ENCODE assay signal across 17 mouse cellular contexts in the genomic region with DNA sequence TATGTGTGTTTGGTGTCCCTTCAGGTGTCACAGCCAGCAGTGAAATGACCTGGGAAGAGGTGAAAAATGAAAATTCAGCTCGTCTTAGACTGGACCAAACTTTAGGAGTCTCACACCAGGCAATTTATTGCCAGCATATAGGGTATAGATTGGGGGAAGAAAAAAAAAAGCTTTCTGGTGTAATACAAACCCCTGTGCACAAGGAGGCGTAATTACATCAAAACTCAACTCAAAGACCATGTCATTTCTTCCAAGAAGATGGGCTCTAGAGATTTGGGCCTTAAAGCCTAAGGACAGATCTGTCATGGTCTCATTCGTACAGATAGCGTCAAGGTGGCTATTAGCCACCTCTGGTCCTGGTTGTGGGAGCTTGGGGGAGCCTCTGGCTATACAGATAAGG.
DNase-seq lines count a peak whose midpoint lies in the region; ATAC-seq and TF ChIP-seq lines count a peak whose summit lies in the region.
"Had no signal": no experiment of that assay in that cellular context is flagged by ENCODE, and none has a peak within 500 bp of the region (broad histone marks: within the 10 kb centered on the region; RNA-seq: fewer than 3 reads in every experiment).

No protein-coding gene starts in this region.

- H3K4me3 ChIP-seq in heart, embryonic 10.5 days, result no peak overlapping the region
- no peak overlapping the region for H3K4me3 ChIP-seq in liver, postnatal 0 days (ENCODE audit: low read depth, low read length)
- H3K4me3 ChIP-seq in liver, embryonic 12.5 days, result no peak overlapping the region
- H3K4me3 ChIP-seq in ES-E14 (ENCODE audit: insufficient read depth in 1 of 2, low read depth in 1 of 2, low read length in 2 of 2, poor library complexity in 1 of 2, severe bottlenecking in 1 of 2), result no peak overlapping the region
- H3K4me3 ChIP-seq: embryonic facial prominence, embryonic 15.5 days; heart, embryonic 15.5 days; limb, embryonic 12.5 days; lung, embryonic 15.5 days had no signal

- peak overlapping the region; percentile 77 for H3K27ac ChIP-seq in heart, embryonic 10.5 days
- H3K27ac ChIP-seq in liver, postnatal 0 days (ENCODE audit: low read depth), result no peak overlapping the region
- H3K27ac ChIP-seq in liver, embryonic 12.5 days, result no peak overlapping the region
- H3K27ac ChIP-seq in ES-E14 (ENCODE audit: insufficient read depth, low read depth, low read length, poor library complexity, severe bottlenecking), result no peak overlapping the region
- H3K27ac ChIP-seq: embryonic facial prominence, embryonic 15.5 days; heart, embryonic 15.5 days; lung, embryonic 15.5 days had no signal

- no peak overlapping the region for H3K9ac ChIP-seq in liver, postnatal 0 days (replicated peaks)
- no peak overlapping the region for H3K9ac ChIP-seq in liver, embryonic 12.5 days
- H3K9ac ChIP-seq in ES-E14 (ENCODE audit: insufficient read depth, low read depth, low read length, poor library complexity, severe bottlenecking), result no peak overlapping the region
- H3K9ac ChIP-seq: embryonic facial prominence, embryonic 15.5 days; heart, embryonic 15.5 days; limb, embryonic 12.5 days; lung, embryonic 15.5 days had no signal

- DNase-seq in heart, embryonic 10.5 days (ENCODE audit: low spot score), result no peak
- DNase-seq in heart, postnatal 14 days, result no peak
- no peak for DNase-seq in liver, postnatal 0 days
- DNase-seq in ES-E14 (ENCODE audit: low read depth, low spot score), result no peak
- no peak for DNase-seq in right cerebral cortex, postnatal 36 days (ENCODE audit: low spot score in 2 of 2)
- DNase-seq in left cerebral cortex, postnatal 14 days (ENCODE audit: low spot score in 2 of 2), result no peak
- DNase-seq: adrenal gland, postnatal 14 days; cerebellum, postnatal 10 days; kidney, postnatal 14 days; right cerebral cortex, postnatal 14 days had no signal

- intact Hi-C loops in heart, postnatal 14 days (cut with DNase I), result loop anchor here (1.0 to 5.0 kb wide), 2 partner anchors 166 to 218 kb away; no protein-coding TSS in a partner anchor
- intact Hi-C loops in left cerebral cortex, postnatal 14 days (cut with DNase I), result no loop called here

- 36% methylated on average over 4 of the region's 4 CpGs for WGBS in heart, embryonic 10.5 days
- WGBS in liver, postnatal 0 days (ENCODE audit: insufficient replicate concordance), result 39% methylated on average over 4 of the region's 4 CpGs
- 20% methylated on average over 4 of the region's 4 CpGs for WGBS in liver, embryonic 12.5 days (ENCODE audit: insufficient replicate concordance)

- no peaks in the 10 kb centered on the region for H3K9me3 ChIP-seq in heart, embryonic 10.5 days
- H3K9me3 ChIP-seq in liver, postnatal 0 days (ENCODE audit: low read length), result no peaks in the 10 kb centered on the region
- no peaks in the 10 kb centered on the region for H3K9me3 ChIP-seq in liver, embryonic 12.5 days (replicated peaks)
- H3K9me3 ChIP-seq in ES-E14 (ENCODE audit: control insufficient read depth, insufficient read depth, low read depth, low read length), result no peaks in the 10 kb centered on the region
- H3K9me3 ChIP-seq: embryonic facial prominence, embryonic 15.5 days; heart, embryonic 15.5 days; limb, embryonic 12.5 days; lung, embryonic 15.5 days had no signal

- TF ChIP-seq CTCF in liver, postnatal 0 days (IDR thresholded peaks at IDR 0.05; ENCODE audit: low read depth), result peak; percentile 45

- H3K4me1 ChIP-seq in heart, embryonic 10.5 days, result peaks cover 18% of the 10 kb centered on the region
- H3K4me1 ChIP-seq in liver, postnatal 0 days (ENCODE audit: insufficient read depth), result no peaks in the 10 kb centered on the region
- H3K4me1 ChIP-seq in liver, embryonic 12.5 days, result peaks cover 8% of the 10 kb centered on the region; the same call in 1 of the 2 replicates
- no peaks in the 10 kb centered on the region for H3K4me1 ChIP-seq in ES-E14 (ENCODE audit: control insufficient read depth in 2 of 2, insufficient read depth in 2 of 2, low read length in 2 of 2, poor library complexity in 1 of 2)
- H3K4me1 ChIP-seq: embryonic facial prominence, embryonic 15.5 days had no signal

- ATAC-seq in liver, postnatal 0 days, result no peak
- ATAC-seq in liver, embryonic 12.5 days, result no peak
- 0 out of 2 replicates have a peak, but pooled peaks have one; percentile 31 for ATAC-seq in megakaryocyte progenitor cell, adult 5-6 weeks (replicated peaks; ENCODE audit: poor library complexity)
- ATAC-seq: forebrain, embryonic 14.5 days had no signal

- in situ Hi-C loops in ES-E14 (cut with MboI; ENCODE audit: low sequenced_read_pairs in 2 of 2, unreplicated experiment in 2 of 2), result loop anchor here (10.0 to 25.0 kb wide), 2 partner anchors 165 to 168 kb away; no protein-coding TSS in a partner anchor

- H3K4me2 ChIP-seq in liver, postnatal 0 days (ENCODE audit: low read depth, low read length), result no peak overlapping the region
- H3K4me2 ChIP-seq in liver, embryonic 12.5 days, result no peak overlapping the region
- H3K4me2 ChIP-seq: embryonic facial prominence, embryonic 15.5 days; heart, embryonic 15.5 days; limb, embryonic 12.5 days; lung, embryonic 15.5 days had no signal

- H3K36me3 ChIP-seq in heart, embryonic 10.5 days, result no peaks in the 10 kb centered on the region
- no peaks in the 10 kb centered on the region for H3K36me3 ChIP-seq in liver, postnatal 0 days (replicated peaks; ENCODE audit: insufficient read depth, low read length)
- no peaks in the 10 kb centered on the region for H3K36me3 ChIP-seq in liver, embryonic 12.5 days
- no peaks in the 10 kb centered on the region for H3K36me3 ChIP-seq in ES-E14 (ENCODE audit: control insufficient read depth, insufficient read depth, low read length, poor library complexity, severe bottlenecking)
- H3K36me3 ChIP-seq: embryonic facial prominence, embryonic 15.5 days; heart, embryonic 15.5 days; limb, embryonic 12.5 days; lung, embryonic 15.5 days had no signal

- no peak for TF ChIP-seq EP300 in liver, postnatal 0 days (IDR thresholded peaks at IDR 0.05; ENCODE audit: low read depth)

- H3K27me3 ChIP-seq in heart, embryonic 10.5 days (ENCODE audit: insufficient read depth, poor library complexity, severe bottlenecking), result no peaks in the 10 kb centered on the region
- H3K27me3 ChIP-seq in liver, postnatal 0 days (ENCODE audit: insufficient read depth, low read length), result no peaks in the 10 kb centered on the region
- H3K27me3 ChIP-seq in liver, embryonic 12.5 days (replicated peaks), result no peaks in the 10 kb centered on the region
- H3K27me3 ChIP-seq: embryonic facial prominence, embryonic 15.5 days; heart, embryonic 15.5 days; limb, embryonic 12.5 days; lung, embryonic 15.5 days had no signal

TF ChIP-seq in ES-E14, 5 proteins besides CTCF, POLR2A, EP300 and RAD21:
- TF ChIP-seq HCFC1 (IDR thresholded peaks at IDR 0.05; ENCODE audit: borderline replicate concordance, insufficient read depth, low read length) (no peak), CHD2 (IDR thresholded peaks at IDR 0.05; ENCODE audit: low read depth, low read length) (no peak), MAFK (IDR thresholded peaks at IDR 0.05; ENCODE audit: insufficient read depth, low read depth, low read length) (no peak), ZNF384 (IDR thresholded peaks at IDR 0.05; ENCODE audit: low read depth, low read length) (0 out of 2 replicates have a peak, but pooled peaks have one; percentile 38), ZC3H11A (IDR thresholded peaks at IDR 0.05; ENCODE audit: borderline replicate concordance, low read depth, low read length) (peak; percentile 27; the same call in 1 of the 2 replicates)
